ENCODE assay signal across 8 mouse cellular contexts in the genomic region with DNA sequence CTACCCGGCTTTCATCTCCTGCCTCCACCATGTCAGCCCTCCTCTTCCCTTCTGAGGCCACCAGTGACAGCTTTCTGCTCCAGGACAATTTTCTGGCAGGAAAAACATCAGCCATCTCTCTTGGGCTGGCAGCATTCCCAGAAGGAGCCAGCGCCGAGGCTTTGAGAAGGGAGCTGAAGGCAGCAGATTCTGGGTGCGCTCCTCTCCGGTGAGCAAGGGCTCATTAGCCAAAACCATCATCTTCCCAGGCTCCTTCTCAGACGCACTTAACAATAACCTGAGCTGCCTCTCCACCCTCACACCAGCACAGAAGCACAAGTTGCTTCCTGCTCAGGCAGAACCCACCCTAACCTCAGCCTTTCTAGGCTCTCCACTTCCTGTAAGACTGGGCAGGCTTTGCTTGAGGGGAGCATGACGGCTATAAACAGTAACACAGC. TPM values are rescaled to one million over a fixed set of nuclear protein-coding genes. Genes with fewer than 3 reads are reported as not detected.
DNase-seq lines count a peak whose midpoint lies in the region; ATAC-seq and TF ChIP-seq lines count a peak whose summit lies in the region.

No protein-coding gene starts in this region.

- DNase-seq in limb, embryonic 10.5 days (ENCODE audit: low spot score) = no peak
- peak; percentile 68 for DNase-seq in adrenal gland, postnatal 14 days
- DNase-seq in left cerebral cortex, postnatal 25 days (ENCODE audit: low spot score in 2 of 2) = peak; percentile 66 to 83
- no peak for DNase-seq in ovary, postnatal 10 days (ENCODE audit: low spot score)
- DNase-seq in gastrocnemius, postnatal 4 days (ENCODE audit: low spot score in 2 of 2) = no peak

- H3K27ac ChIP-seq in limb, embryonic 12.5 days = no peak overlapping the region
- no peak overlapping the region for H3K27ac ChIP-seq in limb, embryonic 10.5 days
- peak overlapping the region; percentile 43; the same call in 1 of the 2 replicates for H3K27ac ChIP-seq in heart, embryonic 13.5 days (replicated peaks)
- 0 out of 2 replicates have a peak overlapping the region, but pooled peaks have one; percentile 0 for H3K27ac ChIP-seq in small intestine, adult 2 months (ENCODE audit: insufficient read depth, low read depth, low read length)

- H3K9me3 ChIP-seq in limb, embryonic 12.5 days = no peaks in the 10 kb centered on the region
- no peaks in the 10 kb centered on the region for H3K9me3 ChIP-seq in limb, embryonic 10.5 days (replicated peaks)
- no peaks in the 10 kb centered on the region for H3K9me3 ChIP-seq in heart, embryonic 13.5 days

- 56% methylated on average over 7 of the region's 7 CpGs for WGBS in limb, embryonic 12.5 days
- whole genome bisulfite sequencing in limb, embryonic 10.5 days = 65% methylated on average over 7 of the region's 7 CpGs
- WGBS in heart, embryonic 13.5 days = 28% methylated on average over 7 of the region's 7 CpGs
- WGBS in small intestine, adult 2 months = 6% methylated on average over 7 of the region's 7 CpGs

- TF ChIP-seq POLR2A in small intestine, adult 2 months (IDR thresholded peaks at IDR 0.05; ENCODE audit: low read depth, low read length) = no peak

- TF ChIP-seq CTCF in small intestine, adult 2 months (IDR thresholded peaks at IDR 0.05; ENCODE audit: extremely low read depth, insufficient read length, insufficient replicate concordance, low read depth, low read length) = no peak

- no peaks in the 10 kb centered on the region for H3K36me3 ChIP-seq in limb, embryonic 12.5 days
- no peaks in the 10 kb centered on the region for H3K36me3 ChIP-seq in limb, embryonic 10.5 days
- no peaks in the 10 kb centered on the region for H3K36me3 ChIP-seq in heart, embryonic 13.5 days
- H3K36me3 ChIP-seq in small intestine, adult 2 months (ENCODE audit: control insufficient read depth, insufficient read depth, low read length) = no peaks in the 10 kb centered on the region

- H3K4me3 ChIP-seq in limb, embryonic 12.5 days (replicated peaks) = no peak overlapping the region
- no peak overlapping the region for H3K4me3 ChIP-seq in limb, embryonic 10.5 days
- H3K4me3 ChIP-seq in heart, embryonic 13.5 days = 0 out of 2 replicates have a peak overlapping the region, but pooled peaks have one; percentile 8
- peak overlapping the region; percentile 38 for H3K4me3 ChIP-seq in small intestine, adult 2 months (ENCODE audit: low read depth, low read length)

- intact Hi-C loops in left cerebral cortex, postnatal 25 days (cut with DNase I) = no loop called here

- H3K4me1 ChIP-seq in limb, embryonic 12.5 days (replicated peaks) = peaks cover 9% of the 10 kb centered on the region
- H3K4me1 ChIP-seq in limb, embryonic 10.5 days = peaks cover 13% of the 10 kb centered on the region
- H3K4me1 ChIP-seq in heart, embryonic 13.5 days = peaks cover 23% of the 10 kb centered on the region
- H3K4me1 ChIP-seq in small intestine, adult 2 months (ENCODE audit: control insufficient read depth, insufficient read depth, insufficient read length, low read length) = peaks cover 25% of the 10 kb centered on the region; the same call in 1 of the 2 replicates

- no peak for ATAC-seq in limb, embryonic 12.5 days (ENCODE audit: insufficient number of reproducible peaks, insufficient read depth, low FRiP score, low TSS enrichment, low read depth)
- no peak for ATAC-seq in heart, embryonic 13.5 days (ENCODE audit: extremely low read depth, insufficient number of reproducible peaks, low FRiP score, low TSS enrichment)

- no peak overlapping the region for H3K9ac ChIP-seq in limb, embryonic 12.5 days (replicated peaks)
- peak overlapping the region; percentile 28; the same call in 1 of the 2 replicates for H3K9ac ChIP-seq in heart, embryonic 13.5 days

- 0 out of 2 replicates have a peak overlapping the region, but pooled peaks have one; percentile 6 for H3K4me2 ChIP-seq in limb, embryonic 12.5 days
- peak overlapping the region; percentile 25 for H3K4me2 ChIP-seq in heart, embryonic 13.5 days

- H3K27me3 ChIP-seq in limb, embryonic 12.5 days = peaks cover 56% of the 10 kb centered on the region
- H3K27me3 ChIP-seq in limb, embryonic 10.5 days (ENCODE audit: low read depth, poor library complexity, severe bottlenecking) = peaks cover 52% of the 10 kb centered on the region
- peaks cover 52% of the 10 kb centered on the region for H3K27me3 ChIP-seq in heart, embryonic 13.5 days (replicated peaks)
- H3K27me3 ChIP-seq in small intestine, adult 2 months (ENCODE audit: control insufficient read depth, insufficient read depth, low read length) = peaks cover 4% of the 10 kb centered on the region; the same call in 1 of the 2 replicates

RNA-seq across cellular contexts. Expression of a gene that starts 4.9 kb away (rescaled TPM):
- polyA plus RNA-seq in limb, embryonic 12.5 days (2016; fragmentation: Nextera tagmentation; extraction: Ambion mirVana) = 1.6 and 2.5 TPM in 2 replicates
- 1.4 and 2.3 TPM in 2 replicates for polyA plus RNA-seq in limb, embryonic 10.5 days (2016; fragmentation: Nextera tagmentation; extraction: Ambion mirVana)
- 15.4 and 21.6 TPM in 2 replicates for total RNA-seq in adrenal gland, postnatal 14 days (2021)
- 10.6 and 10.7 TPM in 2 replicates for polyA plus RNA-seq in heart, embryonic 13.5 days (2015; fragmentation: Nextera tagmentation; extraction: Ambion mirVana)
- total RNA-seq in left cerebral cortex, postnatal 25 days (2021) = 10 to 100 TPM; 72.2 to 84.2 TPM
- polyA plus RNA-seq in small intestine, adult 2 months (2012; rRNA removed) = 37.1 and 104 TPM in 2 replicates
- 10 to 100 TPM; 12.6 to 14.4 TPM for total RNA-seq in gastrocnemius, postnatal 4 days (2021)

RNA-seq across cellular contexts. Expression of a gene that starts 28.2 kb away (rescaled TPM):
- 41.9 and 46.9 TPM in 2 replicates for polyA plus RNA-seq in limb, embryonic 12.5 days (2016; fragmentation: Nextera tagmentation; extraction: Ambion mirVana)
- 52.3 and 52.7 TPM in 2 replicates for polyA plus RNA-seq in limb, embryonic 10.5 days (2016; fragmentation: Nextera tagmentation; extraction: Ambion mirVana)
- 84.9 and 95.0 TPM in 2 replicates for total RNA-seq in adrenal gland, postnatal 14 days (2021)
- 24.2 and 24.8 TPM in 2 replicates for polyA plus RNA-seq in heart, embryonic 13.5 days (2015; fragmentation: Nextera tagmentation; extraction: Ambion mirVana)
- total RNA-seq in left cerebral cortex, postnatal 25 days (2021) = 10 to 100 TPM; 43.4 to 45.7 TPM
- 26.7 and 43.3 TPM in 2 replicates for polyA plus RNA-seq in small intestine, adult 2 months (2012; rRNA removed)
- total RNA-seq in gastrocnemius, postnatal 4 days (2021) = 10 to 100 TPM; 46.0 to 49.1 TPM

Comparison
In these comparisons a context has a peak if more than half of its experiments do, and no peak if none do; other contexts are left out.
1. H3K27ac ChIP-seq: peak in heart, embryonic 13.5 days (single experiment) and small intestine, adult 2 months (single experiment); none in limb, embryonic 12.5 days (single experiment) and limb, embryonic 10.5 days (single experiment).
2. H3K4me3 ChIP-seq: peak in heart, embryonic 13.5 days (single experiment) and small intestine, adult 2 months (single experiment); none in limb, embryonic 12.5 days (single experiment) and limb, embryonic 10.5 days (single experiment).
3. DNase-seq: peak in adrenal gland, postnatal 14 days (single experiment) and left cerebral cortex, postnatal 25 days (2 of 2); none in limb, embryonic 10.5 days (single experiment), ovary, postnatal 10 days (single experiment) and gastrocnemius, postnatal 4 days (0 of 2).